Mouse (Mus musculus) ovary, adult 2 months (tissue): ENCODE measurements around the gene Kcnh4. TPM values are rescaled to one million over a fixed set of nuclear protein-coding genes. Genes with fewer than 3 reads are reported as not detected.

Experiments used
- polyA plus RNA-seq: library from polyadenylated mRNA; depleted of rRNA; stranded (reverse); fragments of >200 nt; gene quantifications from 2 replicates; pipeline ENCODE4 v1.2.3, GENCODE M21; 2012; rRNA removed

Gene Kcnh4
- 0.28 and 0.75 TPM in 2 replicates for polyA plus RNA-seq

DNA sequence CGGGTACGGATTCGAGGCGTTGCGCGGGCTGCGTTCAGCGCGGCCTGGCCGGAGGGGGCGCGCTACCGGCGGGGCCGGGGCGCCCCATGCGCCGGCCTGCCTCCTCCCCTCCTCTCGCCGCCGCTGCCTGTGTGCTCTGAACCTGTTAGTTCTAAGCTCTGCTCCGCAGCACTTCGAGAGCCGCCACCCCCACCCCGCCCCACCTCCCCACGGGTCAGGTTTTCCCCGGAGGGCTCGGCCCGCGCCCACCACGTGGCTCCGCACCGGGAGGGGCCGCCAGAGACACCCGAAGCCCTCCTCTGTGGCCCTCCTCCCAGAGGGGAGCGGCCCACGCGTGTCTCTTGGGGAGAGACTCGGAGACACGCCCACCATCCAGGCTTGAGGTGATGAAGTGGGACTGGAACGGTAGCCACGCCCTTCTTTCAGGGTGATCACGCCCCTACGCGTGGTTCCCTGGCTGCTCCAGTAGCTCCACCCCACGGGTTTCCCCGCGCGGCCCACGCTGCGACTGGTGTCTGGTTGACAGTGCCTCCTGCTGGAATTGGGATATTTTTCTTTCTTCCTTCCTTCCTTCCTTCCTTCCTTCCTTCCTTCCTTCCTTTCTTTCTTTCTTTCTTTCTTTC, at the start of gene Kcnh4:
TSS of gene Kcnh4 (minus strand) at position 332 of the 623 bp plus-strand sequence.

DNA sequence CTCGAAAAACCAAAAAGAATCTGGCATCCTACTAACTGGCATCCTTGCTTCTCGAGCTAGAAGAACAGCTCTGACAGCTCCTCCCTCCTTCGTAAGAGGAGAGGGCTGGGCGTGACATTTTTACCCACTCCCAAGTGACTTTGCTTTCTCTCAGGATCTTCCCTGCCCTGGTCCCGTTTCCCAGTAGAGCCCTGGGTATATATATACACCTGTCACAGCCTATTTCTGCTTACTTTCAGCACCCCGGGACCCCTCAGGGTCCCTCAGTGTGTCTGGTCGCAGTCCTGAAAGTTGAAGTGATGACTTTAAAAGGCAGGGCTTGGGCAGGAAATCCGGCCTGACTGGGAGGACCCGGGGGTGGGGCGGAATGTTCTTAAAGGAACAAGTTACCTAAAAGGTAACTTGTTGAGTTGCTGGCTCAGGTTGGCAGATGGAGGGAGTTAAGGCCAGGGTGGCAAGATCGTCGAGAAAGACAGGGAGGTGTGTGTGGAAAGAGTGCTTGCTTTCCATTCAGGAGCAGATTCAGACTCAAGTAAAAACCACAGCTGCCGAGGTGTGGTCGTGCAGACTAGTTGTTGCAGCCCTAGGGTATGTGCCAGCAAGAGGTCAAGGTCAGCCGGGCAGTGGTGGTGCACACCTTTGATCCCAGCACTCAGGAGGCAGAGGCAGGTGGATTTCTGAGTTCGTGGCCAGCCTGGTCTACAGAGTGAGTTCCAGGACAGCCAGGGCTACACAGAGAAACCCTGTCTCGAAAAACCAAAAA, 11.1 kb upstream of the Kcnh4 start, which contains the start of gene Ghdc:
TSS of gene Ghdc (minus strand) at position 312 of the 763 bp plus-strand sequence.

DNA sequence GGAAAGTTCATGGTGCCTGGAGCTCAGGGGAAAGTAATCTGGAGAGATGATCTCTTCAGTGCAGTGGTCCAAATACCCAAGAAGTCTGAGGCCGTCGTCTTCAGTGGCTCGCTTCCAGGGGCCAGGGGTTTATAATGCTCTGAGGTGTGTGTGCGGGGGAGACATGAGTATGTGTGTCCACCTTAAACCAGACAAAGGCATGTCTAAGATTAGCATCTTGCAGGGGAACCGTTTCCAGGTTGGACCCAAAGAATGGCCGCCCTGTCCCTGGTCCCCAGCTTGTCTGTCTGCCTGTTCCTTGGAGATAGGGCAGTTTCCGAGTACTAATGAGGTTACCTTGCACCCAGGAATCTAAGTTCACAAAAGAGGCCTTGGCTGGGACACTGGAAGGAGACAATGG, 3.1 kb upstream of the Kcnh4 start, which contains the start of gene Hcrt:
TSS of gene Hcrt (minus strand) at position 101 of the 400 bp plus-strand sequence.

DNA sequence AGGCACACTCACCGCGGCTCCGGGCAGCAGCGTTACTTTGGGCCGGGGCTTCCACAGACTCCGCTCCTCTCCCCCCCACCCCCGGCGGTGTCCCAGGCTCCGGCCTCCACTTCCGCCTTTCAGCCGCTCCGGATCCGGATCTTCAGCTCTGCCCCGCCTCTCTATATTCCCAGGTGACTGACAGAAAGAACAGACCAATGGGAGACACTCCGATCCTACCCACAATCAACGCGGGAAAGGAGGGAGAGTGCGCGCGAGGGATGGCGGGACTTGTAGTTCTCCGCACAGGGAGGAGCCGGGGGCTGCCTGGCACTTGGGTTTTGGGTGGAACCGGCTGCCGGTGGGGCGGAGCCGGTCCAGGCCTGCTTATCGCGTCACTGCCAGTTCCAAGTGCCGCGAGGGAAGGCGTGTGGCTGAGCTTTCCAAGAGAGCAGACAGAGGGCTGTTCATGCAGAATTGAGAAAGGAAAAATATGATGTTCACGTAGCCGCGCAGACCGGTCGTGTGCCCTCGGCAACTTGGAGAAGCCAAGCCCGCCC, 21.6 kb downstream of the Kcnh4 start, which contains the start of gene Rab5c:
TSS of gene Rab5c (minus strand) at position 150 of the 539 bp plus-strand sequence.

DNA sequence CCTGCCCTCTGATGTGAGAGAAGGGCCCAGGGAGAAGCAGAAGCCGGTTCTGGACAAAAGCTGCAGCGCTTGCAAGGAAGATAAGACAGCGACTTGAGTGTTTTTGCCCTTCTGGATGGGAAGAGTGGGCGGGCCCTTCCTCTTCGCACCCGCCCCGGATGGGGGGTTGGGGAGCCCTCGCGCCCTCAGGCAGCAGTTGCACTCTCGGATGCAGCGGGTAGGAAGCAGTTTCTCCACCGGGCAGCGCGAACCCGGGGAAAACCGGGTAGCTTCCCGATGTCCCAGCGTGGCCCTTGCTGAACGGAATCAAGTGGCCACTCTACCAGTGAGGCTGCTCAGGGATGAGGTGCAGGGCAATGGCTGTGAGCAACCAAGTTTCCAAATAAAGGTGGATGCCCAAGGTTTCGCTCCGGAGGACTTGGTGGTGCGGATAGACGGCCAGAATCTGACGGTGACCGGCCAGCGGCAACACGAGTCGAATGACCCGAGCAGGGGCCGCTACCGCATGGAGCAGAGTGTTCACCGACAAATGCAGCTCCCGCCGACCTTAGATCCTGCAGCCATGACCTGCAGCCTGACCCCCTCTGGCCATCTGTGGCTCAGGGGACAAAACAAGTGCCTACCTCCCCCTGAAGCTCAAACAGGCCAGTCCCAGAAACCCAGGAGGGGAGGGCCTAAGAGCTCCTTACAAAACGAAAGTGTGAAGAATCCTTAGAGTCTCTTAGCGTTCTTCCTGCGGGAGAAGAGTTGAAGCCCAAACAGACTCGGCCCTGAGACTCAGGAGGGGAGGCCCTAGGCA, 45.8 kb downstream of the Kcnh4 start, which contains the start of gene Hspb9:
TSS of gene Hspb9 (plus strand) at position 116 of the 799 bp plus-strand sequence.

DNA sequence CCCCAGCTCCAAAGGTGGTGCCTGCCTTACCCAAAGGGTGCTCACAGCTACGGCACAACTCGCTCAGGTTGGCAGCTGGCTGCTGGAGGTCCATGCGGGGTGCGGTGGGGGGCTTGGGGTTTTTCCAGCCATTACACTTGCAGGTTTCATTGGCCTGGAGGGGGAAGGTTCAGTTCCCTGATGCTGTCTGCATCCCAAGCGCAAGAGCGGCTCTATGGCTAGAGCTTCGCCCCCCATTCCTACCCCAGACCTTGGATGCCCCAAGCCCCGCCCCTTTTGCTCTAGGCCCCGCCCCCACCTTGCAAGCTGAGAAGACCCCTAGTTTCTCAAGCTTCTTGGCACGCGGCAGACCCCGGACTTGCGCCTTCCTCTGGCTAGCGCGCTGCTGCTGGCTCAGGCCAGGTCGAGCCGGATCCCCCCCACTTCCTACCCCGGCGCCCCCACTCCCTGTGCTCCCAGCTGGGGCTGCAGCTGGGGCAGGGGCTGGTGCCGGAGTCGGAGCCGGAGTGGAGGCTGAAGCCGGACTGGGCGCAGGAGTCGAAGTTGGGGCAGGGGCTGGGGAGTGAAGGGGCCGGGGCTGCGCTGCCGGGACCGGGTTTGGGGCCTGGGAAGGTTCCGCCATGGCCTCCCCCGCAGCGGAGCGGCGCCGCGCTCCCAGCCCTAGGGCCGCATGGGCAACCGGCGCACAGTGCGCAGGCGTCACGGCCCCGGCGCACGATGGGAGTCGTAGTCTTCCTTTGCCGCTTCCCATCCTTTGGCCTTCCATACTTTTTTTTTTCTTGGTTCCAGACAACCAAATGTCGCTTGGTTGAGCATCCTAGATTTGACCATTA, 47.7 kb downstream of the Kcnh4 start, which contains the start of gene Kat2a:
TSS of gene Kat2a (minus strand) at position 683 of the 833 bp plus-strand sequence.

DNA sequence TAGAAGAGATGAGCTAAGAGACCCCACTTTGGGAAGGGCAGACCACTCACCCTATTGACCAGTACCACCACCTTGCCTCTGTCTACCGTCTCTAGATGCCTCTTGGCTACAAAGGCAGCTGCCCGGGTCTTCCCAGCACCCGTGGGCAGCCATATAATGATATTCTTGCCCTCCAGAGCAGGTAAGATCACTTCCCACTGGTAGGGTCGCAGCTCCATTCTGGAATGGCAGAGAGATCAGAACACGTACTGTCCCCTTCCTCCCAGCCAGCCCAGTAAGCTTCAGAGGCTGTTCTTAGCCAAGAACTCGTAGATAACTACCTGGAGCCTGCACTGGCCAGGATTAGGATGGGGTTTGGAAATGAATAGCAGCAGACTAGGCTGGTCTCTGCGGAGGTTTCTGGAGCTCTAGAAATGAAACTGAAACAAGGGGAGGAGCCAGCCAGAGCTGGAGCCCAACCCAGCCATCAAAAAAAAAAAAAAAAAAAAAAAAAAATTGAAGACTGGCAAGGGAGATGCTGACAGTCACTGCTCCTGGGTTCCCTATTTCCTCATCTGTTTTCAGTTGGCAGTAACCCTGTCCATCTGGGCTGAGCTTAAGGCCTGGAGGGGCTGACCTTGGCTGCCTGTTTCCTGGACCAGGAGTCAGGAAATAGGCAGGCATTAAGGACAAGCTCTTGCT, 55.8 kb downstream of the Kcnh4 start, which contains the start of gene Dhx58:
TSS of gene Dhx58 (minus strand) at position 421 of the 681 bp plus-strand sequence.

DNA sequence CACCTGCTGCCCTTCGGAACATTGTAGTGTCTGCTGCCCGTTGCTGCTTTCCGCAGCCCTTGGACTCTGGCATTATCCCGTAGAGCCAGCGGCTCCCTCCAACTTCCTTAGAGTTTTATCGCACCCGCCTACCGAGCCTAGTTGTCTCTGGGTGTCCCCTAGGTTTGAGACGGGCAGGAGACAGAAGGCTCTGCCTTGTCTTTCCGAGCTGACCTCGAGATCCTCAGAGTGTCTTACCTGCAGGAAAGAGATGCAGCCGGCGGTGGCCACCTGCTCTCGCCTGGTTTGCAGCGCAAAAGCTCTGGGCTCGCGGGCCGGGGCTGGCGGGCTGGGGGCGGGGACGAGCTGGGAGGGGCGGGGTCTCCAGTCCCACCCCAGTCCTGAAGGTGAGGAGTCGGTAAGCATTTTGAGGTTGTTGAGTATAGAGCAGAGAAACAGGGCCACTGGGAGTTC, 67.6 kb downstream of the Kcnh4 start, which contains the start of gene Zfp385c:
TSS of gene Zfp385c (minus strand) at position 292 of the 453 bp plus-strand sequence.

Other genes starting within 250 kb of the Kcnh4 start
- 175 and 200 TPM in 2 replicates for gene Acly, start 231.9 kb downstream of the Kcnh4 start, polyA plus RNA-seq
- 1.5 and 1.9 TPM in 2 replicates for gene Ttc25, start 214.3 kb downstream of the Kcnh4 start, polyA plus RNA-seq
- 39.0 and 41.4 TPM in 2 replicates for gene Cnp, start 185.0 kb downstream of the Kcnh4 start, polyA plus RNA-seq
- 78.9 and 85.1 TPM in 2 replicates for gene Nkiras2, start 140.7 kb downstream of the Kcnh4 start, polyA plus RNA-seq
- gene Dnajc7, start 139.8 kb downstream of the Kcnh4 start, polyA plus RNA-seq, result 17.3 and 32.6 TPM in 2 replicates
- 1.3 and 1.5 TPM in 2 replicates for gene Zfp385c, start 67.5 kb downstream of the Kcnh4 start, polyA plus RNA-seq
- gene Dhx58, start 55.7 kb downstream of the Kcnh4 start, polyA plus RNA-seq, result 9.3 and 10.9 TPM in 2 replicates
- gene Kat2a, start 47.5 kb downstream of the Kcnh4 start, polyA plus RNA-seq, result 71.0 and 77.2 TPM in 2 replicates
- 0.25 TPM in 1 of 2 replicates, not detected in the other for gene Hspb9, start 46.1 kb downstream of the Kcnh4 start, polyA plus RNA-seq
- gene Rab5c, start 21.7 kb downstream of the Kcnh4 start, polyA plus RNA-seq, result 254 and 258 TPM in 2 replicates
- 0.34 TPM in 1 of 2 replicates, not detected in the other for gene Hcrt, start 3.0 kb upstream of the Kcnh4 start, polyA plus RNA-seq
- 15.8 and 19.6 TPM in 2 replicates for gene Ghdc, start 11.0 kb upstream of the Kcnh4 start, polyA plus RNA-seq
- 58.2 and 62.1 TPM in 2 replicates for gene Stat5b, start 90.8 kb upstream of the Kcnh4 start, polyA plus RNA-seq
- gene Stat5a, start 99.4 kb upstream of the Kcnh4 start, polyA plus RNA-seq, result 65.0 and 74.5 TPM in 2 replicates
- 120 and 122 TPM in 2 replicates for gene Stat3, start 179.6 kb upstream of the Kcnh4 start, polyA plus RNA-seq
- gene Cavin1, start 210.9 kb upstream of the Kcnh4 start, polyA plus RNA-seq, result 263 and 307 TPM in 2 replicates
- 61.8 and 84.5 TPM in 2 replicates for gene Atp6v0a1, start 249.5 kb upstream of the Kcnh4 start, polyA plus RNA-seq